Mouse (Mus musculus) activated CD4-positive, CD25-positive, alpha-beta regulatory T cell, adult 9 weeks (primary cell): ENCODE measurements around the gene Ric8a. TPM values are rescaled to one million over a fixed set of nuclear protein-coding genes. Genes with fewer than 3 reads are reported as not detected.

Experiments used
- polyA plus RNA-seq: library from polyadenylated mRNA; unstranded; fragments of 100-300 nt; shearing (Covaris generic); gene quantifications from one replicate; pipeline ENCODE4 v1.2.1, GENCODE M21; 2017

The Ric8a gene
- polyA plus RNA-seq: 138 TPM

DNA sequence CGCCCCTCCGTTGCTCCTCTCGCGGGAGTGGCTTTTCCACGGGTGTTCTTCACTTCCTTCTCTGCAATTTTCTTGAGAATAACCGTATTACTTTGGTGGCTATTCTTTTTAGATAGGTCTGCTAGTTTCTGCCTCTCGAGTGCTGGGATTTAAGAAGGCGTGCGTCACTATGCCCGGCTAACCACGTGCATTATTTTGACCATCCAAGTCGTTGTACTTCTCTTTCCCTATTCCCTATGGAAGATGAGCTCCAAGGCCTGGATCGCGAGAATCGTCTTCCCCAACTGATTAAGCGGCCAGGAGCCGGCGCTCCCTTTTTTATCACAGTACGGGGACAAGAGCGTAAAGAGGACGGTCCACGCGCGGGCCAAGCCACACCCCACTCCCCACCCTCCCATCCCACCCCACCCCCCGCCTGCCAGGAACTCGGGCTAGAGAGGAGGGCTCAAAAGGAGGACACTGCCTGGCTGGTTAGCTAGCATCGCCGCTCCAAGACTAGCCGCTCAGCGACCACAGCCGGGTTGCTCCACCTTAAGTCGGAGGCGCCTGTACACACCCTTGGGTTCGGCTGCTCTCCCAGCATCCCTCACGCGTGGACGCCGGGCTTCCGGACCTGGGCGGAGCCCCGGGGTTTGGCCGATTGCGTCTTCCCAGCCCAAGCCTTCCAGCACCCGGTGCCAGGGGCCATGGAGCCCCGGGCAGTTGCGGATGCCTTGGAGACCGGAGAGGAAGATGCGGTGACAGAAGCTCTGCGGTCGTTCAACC is at the start of gene Ric8a:
Gene Ric8a, plus strand, starts transcription at position 173 of the 765 bp plus-strand sequence.

DNA sequence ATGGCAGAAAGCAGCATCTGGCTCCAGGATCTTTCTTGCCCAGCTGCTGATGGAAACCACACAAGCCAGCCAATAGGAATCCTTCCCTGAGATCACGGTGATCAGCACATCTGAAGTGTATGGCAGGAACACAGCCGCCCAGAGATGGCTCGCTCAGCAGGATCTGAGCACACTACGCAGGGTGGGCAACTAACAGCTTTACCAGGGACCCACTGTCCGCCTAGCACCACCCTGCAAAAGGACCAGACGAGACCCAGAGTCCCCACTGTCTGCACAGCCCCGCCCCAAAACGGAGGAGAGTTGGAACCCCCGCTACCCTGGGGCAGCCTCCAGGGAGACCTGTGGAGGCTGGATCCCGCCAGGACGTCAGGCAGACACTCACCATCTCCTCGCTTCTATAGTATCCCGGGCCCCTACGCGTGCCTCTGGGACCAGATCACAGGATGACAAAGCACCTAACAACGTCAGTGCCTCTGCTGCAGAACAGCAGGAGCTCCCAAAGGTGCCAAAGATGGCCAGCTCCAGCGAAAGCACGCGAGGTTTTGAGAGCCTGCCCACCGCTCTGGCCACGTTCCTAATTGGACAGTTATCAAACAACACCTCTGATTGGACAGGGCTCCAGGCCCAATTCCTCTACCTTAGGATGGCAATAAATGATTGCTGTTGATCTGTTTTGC is 35.0 kb upstream of the Ric8a start, which contains the start of gene Zfp941:
Gene Zfp941, minus strand, starts transcription at position 526 of the 677 bp plus-strand sequence.

DNA sequence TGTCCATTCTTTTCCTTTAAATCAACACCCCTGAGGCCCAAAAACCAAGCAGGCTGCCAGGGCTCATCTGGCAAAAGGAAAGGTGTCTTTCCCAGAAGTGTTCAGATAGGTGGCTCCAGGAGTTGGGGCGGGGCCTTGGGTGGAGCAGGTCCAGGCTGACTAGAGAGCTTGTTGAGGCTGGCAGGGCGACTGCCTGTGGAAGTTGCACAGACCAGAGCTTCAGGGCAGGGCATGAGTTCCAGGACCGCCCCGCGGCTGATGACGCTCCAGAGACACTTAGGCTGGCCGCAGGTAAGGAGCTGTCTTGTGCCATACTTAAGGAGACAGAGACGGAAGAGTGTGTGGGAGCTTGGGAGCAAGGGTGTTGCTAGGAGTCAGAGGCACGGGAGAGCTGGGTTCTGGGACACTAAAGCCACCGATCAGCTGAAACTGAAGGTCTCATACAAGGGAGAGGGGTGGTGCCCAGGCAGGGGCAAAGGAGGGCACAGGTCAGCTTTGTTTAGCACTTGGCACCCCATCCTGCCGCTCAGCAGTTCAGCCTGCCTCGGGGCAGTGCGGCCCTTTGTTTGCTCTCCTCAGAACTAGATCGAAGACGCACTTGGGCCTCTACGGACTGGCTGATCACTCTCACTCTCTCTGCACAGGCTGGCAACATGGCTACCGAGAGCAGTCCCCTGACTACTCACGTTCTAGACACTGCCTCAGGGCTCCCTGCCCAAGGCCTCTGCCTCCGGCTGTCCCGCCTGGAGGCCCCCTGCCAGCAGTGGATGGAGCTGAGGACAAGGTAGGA is 21.6 kb upstream of the Ric8a start, which contains the start of gene Urah:
Gene Urah, plus strand, starts transcription at position 51 of the 790 bp plus-strand sequence.

DNA sequence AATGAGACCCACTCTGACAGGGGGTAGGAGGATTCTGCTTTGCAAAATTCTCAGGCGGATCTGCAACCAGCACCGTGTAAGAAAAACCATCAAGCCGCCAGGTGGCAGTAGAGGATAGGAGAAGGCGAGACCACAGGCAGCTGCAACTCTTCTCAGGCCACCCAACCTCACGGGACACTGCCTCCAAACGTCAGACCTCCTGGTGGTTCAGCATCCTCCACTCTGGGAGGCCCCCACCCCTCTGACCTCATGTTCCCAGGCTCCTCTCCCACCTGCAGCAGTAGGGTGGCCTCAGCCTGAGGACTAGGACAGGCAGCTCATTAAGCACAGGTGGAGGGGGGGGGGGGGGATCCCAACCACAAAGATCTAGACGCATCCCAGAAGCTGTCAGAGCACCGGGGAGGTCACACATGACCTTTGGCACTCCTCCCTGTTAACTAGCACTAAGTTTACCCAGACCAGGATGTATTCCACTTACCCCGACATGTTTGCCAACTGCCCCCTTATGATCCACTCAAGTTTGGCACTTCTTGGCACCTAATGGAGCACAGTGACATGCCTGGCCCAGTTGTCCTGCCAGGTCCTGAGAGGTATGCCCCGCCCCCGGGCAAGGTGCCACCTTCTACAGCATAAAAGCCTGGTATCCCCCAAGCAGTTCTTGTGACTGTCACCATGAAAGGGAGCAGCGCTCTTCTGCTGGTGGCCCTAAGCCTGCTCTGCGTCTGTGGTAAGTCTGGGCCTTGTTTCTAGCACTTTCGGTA is 11.7 kb upstream of the Ric8a start, which contains the start of gene Scgb1c1:
Gene Scgb1c1, plus strand, starts transcription at position 643 of the 761 bp plus-strand sequence.

DNA sequence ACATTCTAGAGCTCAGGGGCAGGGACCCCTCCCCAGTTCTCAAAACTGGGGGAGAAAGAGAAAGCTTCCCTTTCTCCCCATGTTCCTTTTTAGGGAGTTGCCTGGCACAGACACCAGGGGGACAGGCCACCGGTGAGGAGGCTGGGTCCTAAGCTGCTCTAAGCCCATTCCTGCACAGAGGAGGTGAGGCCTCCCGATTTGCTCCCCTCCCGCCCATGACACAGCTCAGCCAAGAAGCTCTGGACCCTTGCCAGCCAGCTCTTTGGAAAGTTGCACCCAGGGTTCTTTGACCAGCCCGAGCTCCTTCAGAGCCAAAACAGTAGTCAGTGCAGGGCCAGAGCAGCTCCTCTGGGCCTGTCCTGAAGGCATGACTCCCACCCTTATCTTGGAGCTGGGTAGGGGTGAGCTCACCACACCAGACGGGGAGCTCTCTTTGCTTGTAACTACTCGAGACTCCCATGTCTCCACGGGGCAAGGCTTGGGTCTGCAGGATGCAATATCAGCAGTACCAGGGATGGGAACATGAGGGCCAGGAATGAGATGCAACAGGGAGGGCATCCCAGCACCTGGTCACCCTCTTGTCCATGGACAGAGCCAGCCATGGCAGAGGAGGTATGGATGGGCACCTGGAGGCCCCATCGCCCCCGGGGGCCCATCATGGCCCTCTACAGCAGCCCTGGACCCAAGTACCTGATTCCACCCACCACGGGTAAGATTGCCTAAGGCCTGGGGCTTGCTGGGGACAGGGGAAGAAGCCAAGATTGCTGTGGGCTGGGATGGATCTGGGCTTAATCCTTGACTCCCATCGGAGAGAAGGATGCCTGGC is 8.8 kb upstream of the Ric8a start, which contains the start of gene Odf3:
Gene Odf3, plus strand, starts transcription at position 51 of the 826 bp plus-strand sequence.

DNA sequence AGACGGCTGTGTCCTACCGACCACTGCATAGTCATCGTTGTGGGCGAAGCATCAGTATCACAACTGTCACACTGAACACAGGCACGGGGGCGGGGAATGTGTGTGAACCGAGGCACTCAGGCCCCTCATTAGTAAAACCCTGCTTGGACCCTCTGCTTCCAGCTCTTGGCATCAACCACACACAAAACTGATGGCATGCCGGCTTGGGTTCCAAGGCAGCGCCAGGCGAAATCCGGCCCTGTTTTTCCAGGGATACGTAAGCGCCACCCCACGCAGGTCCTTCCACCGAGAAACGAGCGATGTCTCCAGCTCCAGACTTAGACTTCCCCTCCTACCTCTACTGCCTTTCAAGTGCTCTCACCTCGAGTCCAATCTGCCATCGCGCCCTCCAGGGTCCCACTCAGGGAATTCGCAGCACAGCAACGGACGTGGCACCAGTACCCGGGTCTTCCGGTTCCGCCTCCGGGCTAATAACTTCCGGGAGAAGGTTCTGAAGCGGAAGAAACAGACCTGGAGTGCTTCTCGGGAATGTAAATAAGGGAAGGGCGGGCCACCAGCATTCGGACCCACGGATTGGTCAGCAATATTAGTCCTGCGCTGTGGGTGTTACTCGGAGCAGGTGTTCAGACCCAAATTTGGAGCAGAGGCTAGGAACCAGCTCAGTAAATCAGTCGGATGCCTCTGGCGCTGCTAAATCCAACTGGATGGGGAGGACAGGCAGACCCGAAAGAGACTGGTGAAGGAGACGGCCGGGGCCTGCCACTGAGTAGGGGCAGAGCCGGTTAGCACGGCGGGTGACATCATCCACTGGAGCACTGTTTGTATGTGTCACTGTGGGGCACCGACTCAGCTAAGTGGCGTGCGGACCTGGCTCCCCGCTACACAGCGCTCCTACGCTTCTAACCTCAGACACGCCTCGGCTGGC is 635 bp upstream of the Ric8a start, which contains the start of gene Gm45785:
Gene Gm45785, minus strand, starts transcription at position 472 of the 925 bp plus-strand sequence.

DNA sequence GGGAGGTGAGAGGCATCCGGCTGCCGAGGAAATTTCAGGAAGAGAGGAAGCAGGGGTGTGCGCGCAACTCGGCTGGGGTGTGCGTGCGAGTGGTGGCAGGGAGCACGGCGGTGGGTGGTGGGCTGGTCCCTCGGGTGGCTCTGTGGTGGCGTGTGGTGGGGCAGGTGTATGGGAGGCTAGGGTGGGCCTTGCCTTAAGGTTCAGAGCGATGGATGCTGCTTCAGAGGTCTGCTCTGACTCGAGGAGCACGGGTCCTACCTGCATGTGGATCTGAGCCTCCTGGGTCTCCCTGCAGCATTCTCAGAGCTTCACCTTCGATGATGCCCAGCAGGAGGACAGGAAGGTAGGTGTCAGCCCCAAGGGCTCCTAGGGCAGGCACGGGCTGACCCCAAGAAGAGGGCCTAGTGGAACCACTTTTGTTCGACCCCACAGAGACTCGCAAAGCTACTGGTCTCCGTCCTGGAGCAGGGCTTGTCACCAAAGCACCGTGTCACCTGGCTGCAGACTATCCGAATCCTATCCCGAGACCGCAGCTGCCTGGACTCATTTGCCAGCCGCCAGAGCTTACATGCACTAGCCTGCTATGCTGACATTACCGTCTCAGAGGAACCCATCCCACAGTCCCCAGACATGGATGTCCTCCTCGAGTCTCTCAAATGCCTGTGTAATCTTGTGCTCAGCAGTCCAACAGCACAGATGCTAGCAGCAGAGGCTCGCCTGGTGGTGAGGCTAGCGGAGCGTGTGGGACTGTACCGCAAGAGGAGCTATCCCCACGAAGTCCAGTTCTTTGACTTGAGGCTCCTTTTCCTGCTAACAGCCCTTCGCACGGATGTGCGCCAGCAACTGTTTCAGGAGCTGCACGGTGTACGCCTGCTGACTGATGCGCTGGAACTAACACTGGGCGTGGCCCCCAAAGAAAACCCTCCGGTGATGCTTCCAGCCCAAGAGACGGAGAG is 1.1 kb downstream of the Ric8a start, which contains the start of gene Bet1l:
Gene Bet1l, minus strand, starts transcription at position 28 of the 956 bp plus-strand sequence.

DNA sequence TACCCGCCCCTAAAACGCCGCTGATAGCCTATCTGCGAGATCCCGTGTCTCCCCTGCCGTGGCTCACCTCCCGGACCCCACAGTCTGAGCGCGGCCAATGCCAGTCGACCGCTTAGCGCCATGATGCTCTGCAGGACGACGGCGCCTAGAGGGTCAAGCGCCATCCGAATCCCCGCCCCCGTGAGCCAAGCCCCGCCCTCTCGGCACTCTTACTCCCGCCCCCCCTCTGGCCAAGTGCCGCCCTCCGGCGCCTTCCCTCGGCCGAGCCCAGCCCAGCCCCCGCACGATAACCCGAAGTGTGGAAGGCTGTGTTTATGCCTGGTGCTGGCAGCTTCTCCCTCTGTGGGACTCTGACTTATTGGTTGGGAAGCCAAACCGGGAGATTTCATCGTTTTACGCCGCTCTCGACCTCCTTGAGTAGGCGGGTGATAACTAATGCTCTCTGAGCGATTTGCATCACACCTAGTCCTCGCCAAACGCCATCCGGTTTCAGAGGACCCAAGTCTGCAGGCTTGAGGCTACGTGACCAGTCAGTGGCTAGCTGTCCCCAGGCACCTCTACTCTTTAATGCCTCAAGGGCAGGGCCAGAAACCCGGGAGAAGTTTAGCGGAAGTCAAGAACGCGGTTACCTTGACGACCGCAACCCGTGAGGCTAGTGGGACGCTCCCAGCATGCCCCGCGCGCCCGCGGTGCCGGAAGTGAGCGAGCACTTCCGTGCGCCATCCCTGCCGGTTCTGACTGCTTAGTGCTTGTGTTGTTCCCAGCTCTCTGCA is 25.1 kb downstream of the Ric8a start, which contains the start of the genes Psmd13 and Sirt3:
Gene Psmd13, plus strand, starts transcription at position 273 of the 773 bp plus-strand sequence.
Gene Sirt3, minus strand, starts transcription at position 614 of the 773 bp plus-strand sequence.

DNA sequence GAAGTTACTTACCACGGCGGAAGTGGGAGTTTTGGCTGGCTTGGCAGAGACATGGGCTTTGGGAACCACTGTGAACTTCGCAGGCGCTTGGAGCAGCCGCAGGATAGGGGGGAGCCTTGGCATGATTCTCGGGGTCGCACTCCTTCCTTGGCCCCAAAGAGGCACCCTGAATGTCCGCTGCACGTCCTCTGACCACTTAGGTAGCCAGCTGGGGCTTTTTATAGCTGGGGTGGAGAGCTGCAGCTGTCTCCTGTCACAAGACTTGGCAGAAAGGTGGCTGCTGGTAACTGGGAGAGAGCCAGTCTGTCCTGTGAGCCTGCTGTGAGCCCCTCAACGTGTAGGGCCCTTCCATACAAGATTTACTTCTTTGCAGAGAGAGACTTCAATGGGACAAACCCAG is 43.5 kb downstream of the Ric8a start, which contains the start of gene Cox8b:
Gene Cox8b, minus strand, starts transcription at position 227 of the 400 bp plus-strand sequence.

Other genes with a start within 250 kb of the Ric8a start
- gene Olfr61, start 228.0 kb upstream of the Ric8a start, polyA plus RNA-seq: not detected
- gene Olfr53, start 210.5 kb upstream of the Ric8a start, polyA plus RNA-seq: not detected
- gene Olfr539, start 197.0 kb upstream of the Ric8a start, polyA plus RNA-seq: not detected
- gene Olfr45, start 175.0 kb upstream of the Ric8a start, polyA plus RNA-seq: 0.09 TPM
- gene Olfr541, start 159.7 kb upstream of the Ric8a start, polyA plus RNA-seq: not detected
- not detected for gene Cyp2e1, start 93.2 kb upstream of the Ric8a start, polyA plus RNA-seq
- 0.18 TPM for gene Syce1, start 69.1 kb upstream of the Ric8a start, polyA plus RNA-seq
- 0.23 TPM for gene Zfp941, start 34.8 kb upstream of the Ric8a start, polyA plus RNA-seq
- not detected for gene Urah, start 21.9 kb upstream of the Ric8a start, polyA plus RNA-seq
- not detected for gene Scgb1c1, start 11.4 kb upstream of the Ric8a start, polyA plus RNA-seq
- not detected for gene Odf3, start 9.2 kb upstream of the Ric8a start, polyA plus RNA-seq
- gene Gm45785, start 626 bp upstream of the Ric8a start, polyA plus RNA-seq: not detected
- gene Bet1l, start 620 bp downstream of the Ric8a start, polyA plus RNA-seq: 52.1 TPM
- 226 TPM for gene Psmd13, start 25.0 kb downstream of the Ric8a start, polyA plus RNA-seq
- 10.2 TPM for gene Sirt3, start 25.4 kb downstream of the Ric8a start, polyA plus RNA-seq
- not detected for gene Cox8b, start 43.5 kb downstream of the Ric8a start, polyA plus RNA-seq
- gene Nlrp6, start 63.9 kb downstream of the Ric8a start, polyA plus RNA-seq: not detected
- 39.5 TPM for gene Pgghg, start 84.4 kb downstream of the Ric8a start, polyA plus RNA-seq
- 0.73 TPM for gene Ifitm5, start 93.3 kb downstream of the Ric8a start, polyA plus RNA-seq
- not detected for gene Gm45717, start 99.0 kb downstream of the Ric8a start, polyA plus RNA-seq
- gene Ifitm2, start 99.0 kb downstream of the Ric8a start, polyA plus RNA-seq: 27.5 TPM
- not detected for gene Ifitm1, start 110.3 kb downstream of the Ric8a start, polyA plus RNA-seq
- 16.4 TPM for gene Ifitm3, start 153.8 kb downstream of the Ric8a start, polyA plus RNA-seq
- gene Ifitm6, start 161.0 kb downstream of the Ric8a start, polyA plus RNA-seq: not detected
- not detected for gene Gm17387, start 172.2 kb downstream of the Ric8a start, polyA plus RNA-seq
- gene B4galnt4, start 204.1 kb downstream of the Ric8a start, polyA plus RNA-seq: 13.8 TPM
- 330 TPM for gene Pkp3, start 221.3 kb downstream of the Ric8a start, polyA plus RNA-seq
- 240 TPM for gene Sigirr, start 243.6 kb downstream of the Ric8a start, polyA plus RNA-seq